Mouse (Mus musculus): ENCODE results near the gene Pja2. TPM values are rescaled to one million over a fixed set of nuclear protein-coding genes. Genes with fewer than 3 reads are reported as not detected.
A peak's percentile ranks its signal among the peaks of the same experiment; 100 is the strongest.

Pja2 gene
- polyA plus RNA-seq, 1 experiment from 2014 or later: 36.0 TPM

DNA sequence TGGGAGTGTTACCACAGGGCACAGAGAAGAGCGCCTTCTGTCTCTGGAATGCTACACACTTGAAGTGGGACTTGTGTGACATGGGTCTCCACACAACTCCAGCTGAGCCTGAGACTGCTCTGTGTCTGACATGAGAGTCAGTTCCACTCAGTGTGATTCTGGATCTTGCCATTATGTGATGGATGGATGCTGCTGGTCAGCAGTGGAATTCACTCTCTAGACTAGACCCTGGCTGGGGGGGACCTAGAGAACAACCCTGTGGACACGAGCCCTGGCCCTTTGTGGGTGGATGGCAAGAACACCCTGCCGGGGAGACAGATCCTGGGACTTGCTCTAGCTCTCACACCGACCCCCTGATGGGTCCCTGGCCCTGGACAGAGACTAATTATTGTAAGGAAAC, 56.5 kb downstream of the Pja2 start:
- H3K4me1 ChIP-seq (replicated peaks; ENCODE audit: control insufficient read depth, insufficient read depth, low read length): no peaks in the 10 kb centered on the region
- TF ChIP-seq CTCF (IDR thresholded peaks at IDR 0.05; ENCODE audit: low read depth): no peak
- H3K36me3 ChIP-seq (ENCODE audit: control insufficient read depth, insufficient read depth): 0 out of 2 replicates have a peak, but pooled peaks cover 7% of the 10 kb centered on the region
- ATAC-seq: no peak
- no peak overlapping the region for H3K4me2 ChIP-seq (replicated peaks; ENCODE audit: low read depth)
- no peak overlapping the region for H3K27ac ChIP-seq (ENCODE audit: low read depth, low read length)
- no peaks in the 10 kb centered on the region for H3K9me3 ChIP-seq (ENCODE audit: control insufficient read depth)
- no peaks in the 10 kb centered on the region for H3K27me3 ChIP-seq (replicated peaks; ENCODE audit: control insufficient read depth, insufficient read depth, low read length)
- H3K9ac ChIP-seq (ENCODE audit: low read depth, low read length): no peak overlapping the region
- no peak overlapping the region for H3K4me3 ChIP-seq (ENCODE audit: low read depth, low read length)
- WGBS: 95% methylated on average over 4 of the region's 4 CpGs

DNA sequence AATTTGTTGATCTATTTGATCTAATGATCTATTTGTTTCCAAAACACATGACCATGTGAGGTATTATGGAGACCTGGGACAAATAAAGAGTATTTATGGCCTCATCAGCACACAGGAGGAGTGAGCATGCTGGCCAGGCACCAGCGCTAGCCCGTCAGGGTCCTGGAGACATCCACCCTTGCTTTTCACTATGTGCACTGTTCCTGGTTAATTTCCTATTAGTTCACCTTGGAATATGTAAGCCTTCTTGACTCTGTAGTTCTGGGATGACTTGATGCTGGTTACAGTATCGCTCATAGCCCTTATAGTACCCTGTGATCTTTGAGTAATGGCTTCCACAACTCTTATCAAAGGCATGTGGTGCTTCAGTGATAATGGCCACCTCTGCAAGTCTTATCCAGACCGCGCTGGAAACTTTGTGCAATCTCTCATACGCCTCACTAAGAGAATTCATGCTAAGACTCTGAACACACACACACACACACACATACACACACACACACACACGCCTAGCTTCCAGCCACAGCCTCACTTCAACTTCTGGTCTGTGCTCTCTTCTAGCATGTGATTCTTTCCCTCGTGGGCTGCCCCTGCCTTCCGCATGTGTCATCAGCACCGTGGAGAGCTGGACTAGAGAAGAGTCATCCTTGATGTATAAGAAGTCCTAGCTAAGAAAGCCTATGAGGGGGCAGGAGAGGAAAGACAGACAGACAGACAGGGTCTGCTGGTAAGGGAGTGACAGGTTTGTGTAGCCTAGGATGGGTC, 57.2 kb downstream of the Pja2 start:
- 85% methylated on average over 10 of the region's 10 CpGs for WGBS
- H3K4me1 ChIP-seq (replicated peaks; ENCODE audit: control insufficient read depth, insufficient read depth, low read length): no peaks in the 10 kb centered on the region
- H3K4me2 ChIP-seq (replicated peaks; ENCODE audit: low read depth): no peak overlapping the region
- no peaks in the 10 kb centered on the region for H3K27me3 ChIP-seq (replicated peaks; ENCODE audit: control insufficient read depth, insufficient read depth, low read length)
- ATAC-seq: peak; percentile 55
- no peak overlapping the region for H3K9ac ChIP-seq (ENCODE audit: low read depth, low read length)
- H3K27ac ChIP-seq (ENCODE audit: low read depth, low read length): no peak overlapping the region
- TF ChIP-seq CTCF (IDR thresholded peaks at IDR 0.05; ENCODE audit: low read depth): no peak
- H3K9me3 ChIP-seq (ENCODE audit: control insufficient read depth): no peaks in the 10 kb centered on the region
- 0 out of 2 replicates have a peak, but pooled peaks cover 7% of the 10 kb centered on the region for H3K36me3 ChIP-seq (ENCODE audit: control insufficient read depth, insufficient read depth)
- no peak overlapping the region for H3K4me3 ChIP-seq (ENCODE audit: low read depth, low read length)

DNA sequence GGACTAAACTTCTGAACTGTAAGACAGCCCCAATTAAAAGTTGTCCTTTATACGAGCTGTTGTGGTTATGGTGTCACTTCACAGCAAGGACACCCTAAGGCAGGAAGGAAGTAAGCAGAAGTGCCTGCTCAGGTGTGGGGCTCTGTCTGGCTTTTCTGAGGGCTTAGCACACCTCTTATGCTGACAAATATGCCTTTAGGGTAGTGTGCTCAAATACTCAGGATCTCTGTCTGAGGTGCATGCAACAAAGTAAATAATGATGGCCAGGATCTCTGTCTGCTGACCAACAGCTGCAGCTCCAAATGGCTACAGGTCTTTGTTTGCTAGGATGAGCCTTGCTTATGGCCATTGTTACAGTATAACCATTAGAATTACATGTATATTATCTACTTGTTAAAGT, 71.1 kb downstream of the Pja2 start:
- H3K9me3 ChIP-seq (ENCODE audit: control insufficient read depth): no peaks in the 10 kb centered on the region
- no peak overlapping the region for H3K4me3 ChIP-seq (ENCODE audit: low read depth, low read length)
- WGBS: 90% methylated on average over 1 of the region's 1 CpGs
- no peaks in the 10 kb centered on the region for H3K4me1 ChIP-seq (replicated peaks; ENCODE audit: control insufficient read depth, insufficient read depth, low read length)
- no peak for TF ChIP-seq CTCF (IDR thresholded peaks at IDR 0.05; ENCODE audit: low read depth)
- no peaks in the 10 kb centered on the region for H3K36me3 ChIP-seq (ENCODE audit: control insufficient read depth, insufficient read depth)
- no peak overlapping the region for H3K27ac ChIP-seq (ENCODE audit: low read depth, low read length)
- H3K4me2 ChIP-seq (replicated peaks; ENCODE audit: low read depth): no peak overlapping the region
- H3K27me3 ChIP-seq (replicated peaks; ENCODE audit: control insufficient read depth, insufficient read depth, low read length): no peaks in the 10 kb centered on the region
- H3K9ac ChIP-seq (ENCODE audit: low read depth, low read length): no peak overlapping the region
- no peak for ATAC-seq

DNA sequence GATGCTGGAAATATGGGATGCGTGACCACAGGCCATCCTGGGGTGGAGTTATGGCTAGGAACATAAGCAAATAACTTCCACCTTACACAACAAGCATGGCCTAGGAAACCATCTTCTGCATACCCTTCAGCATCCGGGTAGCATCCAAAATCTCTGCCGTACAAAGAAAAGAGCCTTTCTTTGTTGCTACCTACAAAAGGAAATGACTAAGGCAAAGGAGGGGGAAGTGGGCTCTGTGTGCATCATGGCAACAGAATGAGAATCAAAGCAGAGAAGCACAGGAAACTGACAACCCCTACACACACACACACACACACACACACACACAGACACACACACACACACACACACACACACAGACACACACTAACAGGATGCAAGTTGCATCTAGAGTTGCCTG, 83.5 kb downstream of the Pja2 start:
- H3K36me3 ChIP-seq (ENCODE audit: control insufficient read depth, insufficient read depth): no peaks in the 10 kb centered on the region
- H3K27ac ChIP-seq (ENCODE audit: low read depth, low read length): no peak overlapping the region
- no peak for TF ChIP-seq CTCF (IDR thresholded peaks at IDR 0.05; ENCODE audit: low read depth)
- no peaks in the 10 kb centered on the region for H3K4me1 ChIP-seq (replicated peaks; ENCODE audit: control insufficient read depth, insufficient read depth, low read length)
- H3K4me2 ChIP-seq (replicated peaks; ENCODE audit: low read depth): no peak overlapping the region
- no peak overlapping the region for H3K4me3 ChIP-seq (ENCODE audit: low read depth, low read length)
- no peak overlapping the region for H3K9ac ChIP-seq (ENCODE audit: low read depth, low read length)
- no peaks in the 10 kb centered on the region for H3K27me3 ChIP-seq (replicated peaks; ENCODE audit: control insufficient read depth, insufficient read depth, low read length)
- WGBS: 88% methylated on average over 3 of the region's 3 CpGs
- no peaks in the 10 kb centered on the region for H3K9me3 ChIP-seq (ENCODE audit: control insufficient read depth)
- no peak for ATAC-seq

DNA sequence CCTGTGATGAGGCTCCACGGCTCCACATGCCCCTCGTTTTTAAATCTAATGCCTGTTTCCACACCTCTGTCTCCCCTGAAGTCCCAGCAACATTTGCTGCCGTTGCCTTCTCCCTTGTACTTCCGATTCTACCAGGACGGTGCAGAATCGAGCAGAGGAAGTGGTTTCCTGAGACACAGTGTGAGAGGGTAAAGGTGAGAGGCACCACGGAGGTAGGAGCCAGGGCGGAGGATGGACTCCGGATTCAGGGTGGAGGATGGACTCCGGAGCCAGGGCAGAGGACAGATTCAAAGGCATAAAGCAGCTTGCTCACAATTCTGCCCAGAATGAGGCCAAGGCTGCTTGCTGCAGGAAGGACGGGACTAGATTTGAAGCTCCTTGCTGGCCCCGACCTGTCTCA, 88.8 kb downstream of the Pja2 start:
- no peak overlapping the region for H3K4me3 ChIP-seq (ENCODE audit: low read depth, low read length)
- ATAC-seq: peak; percentile 98
- WGBS: 35% methylated on average over 12 of the region's 12 CpGs

DNA sequence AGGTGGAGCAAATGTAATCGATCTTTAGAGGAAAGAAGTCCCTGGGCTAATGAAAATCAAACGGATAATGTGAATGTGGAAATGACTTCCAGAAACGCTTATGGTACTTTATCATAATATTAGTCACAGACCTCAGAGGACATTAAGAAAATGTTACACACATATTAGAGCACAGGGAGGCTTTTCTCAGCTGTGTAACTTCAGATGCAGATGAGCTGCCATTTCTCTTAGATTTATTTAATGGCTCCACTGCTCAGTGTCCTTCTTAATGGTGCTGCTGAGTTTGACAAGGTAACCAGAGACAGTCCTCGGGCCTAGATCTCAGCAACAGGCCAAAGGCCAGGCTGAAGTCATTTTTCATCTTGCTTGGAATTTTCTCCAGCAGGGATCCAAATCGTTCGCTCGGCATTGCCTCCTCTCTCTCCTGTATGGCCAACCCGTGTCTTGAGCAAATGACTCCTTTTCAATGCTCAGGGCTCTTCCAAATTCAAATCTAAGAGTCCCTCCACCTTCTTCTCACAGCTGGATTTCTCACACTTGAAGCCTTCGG, 89.3 kb downstream of the Pja2 start:
- Histone ChIP-seq H3K27ac (ENCODE audit: low read depth, low read length) (peak overlapping the region; percentile 74), H3K9ac (ENCODE audit: low read depth, low read length) (0 out of 2 replicates have a peak overlapping the region, but pooled peaks have one; percentile 11), H3K4me3 (ENCODE audit: low read depth, low read length) (no peak overlapping the region), H3K27me3 (replicated peaks; ENCODE audit: control insufficient read depth, insufficient read depth, low read length) (no peaks in the 10 kb centered on the region), H3K4me2 (replicated peaks; ENCODE audit: low read depth) (peak overlapping the region; percentile 7; the same call in 1 of the 2 replicates), H3K9me3 (ENCODE audit: control insufficient read depth) (no peaks in the 10 kb centered on the region), H3K36me3 (ENCODE audit: control insufficient read depth, insufficient read depth) (no peaks in the 10 kb centered on the region), H3K4me1 (replicated peaks; ENCODE audit: control insufficient read depth, insufficient read depth, low read length) (0 out of 2 replicates have a peak, but pooled peaks cover 6% of the 10 kb centered on the region)
- 63% methylated on average over 9 of the region's 9 CpGs for WGBS
- no peak for TF ChIP-seq CTCF (IDR thresholded peaks at IDR 0.05; ENCODE audit: low read depth)
- no peak for ATAC-seq

More for the DNA sequence above, 88.8 kb downstream of the Pja2 start:
- Histone ChIP-seq H3K27me3 (replicated peaks; ENCODE audit: control insufficient read depth, insufficient read depth, low read length) (no peaks in the 10 kb centered on the region), H3K9ac (ENCODE audit: low read depth, low read length) (0 out of 2 replicates have a peak overlapping the region, but pooled peaks have one; percentile 11), H3K27ac (ENCODE audit: low read depth, low read length) (peak overlapping the region; percentile 74), H3K4me1 (replicated peaks; ENCODE audit: control insufficient read depth, insufficient read depth, low read length) (0 out of 2 replicates have a peak, but pooled peaks cover 6% of the 10 kb centered on the region), H3K9me3 (ENCODE audit: control insufficient read depth) (no peaks in the 10 kb centered on the region), H3K36me3 (ENCODE audit: control insufficient read depth, insufficient read depth) (no peaks in the 10 kb centered on the region), H3K4me2 (replicated peaks; ENCODE audit: low read depth) (peak overlapping the region; percentile 7; the same call in 1 of the 2 replicates)
- TF ChIP-seq CTCF (IDR thresholded peaks at IDR 0.05; ENCODE audit: low read depth): no peak
